Mouse (Mus musculus) CH12.LX (cell line): ENCODE results near the gene Pnmal2. TPM values are rescaled to one million over a fixed set of nuclear protein-coding genes. Genes with fewer than 3 reads are reported as not detected.

Experiments used
- DNase-seq: peaks from one replicate; pipeline ENCODE4 v3.0.0-alpha.2; 2013; ENCODE audit errors: extremely low read depth
- H3K27ac ChIP-seq: 2 replicates; pipeline ENCODE4 v1.5.1; 2012; ENCODE audit warnings: low read depth, mild to moderate bottlenecking, control low read depth, moderate library complexity; ENCODE audit not compliant: insufficient read depth
- H3K27me3 ChIP-seq: replicated peaks from 2 replicates; pipeline ENCODE3; 2012; ENCODE audit warnings: inconsistent platforms
- H3K36me3 ChIP-seq, 2 experiments: replicated peaks in 1 of 2; 2 replicates each; pipeline versions ENCODE3 to v1.6.1; 2012; ENCODE audit warnings: inconsistent platforms in 1 of 2, low read length in 1 of 2, mild to moderate bottlenecking in 1 of 2, mixed read lengths in 1 of 2, moderate library complexity in 1 of 2; ENCODE audit not compliant: control insufficient read depth in 1 of 2, insufficient read depth in 1 of 2
- H3K4me1 ChIP-seq, 2 experiments: 2 replicates each; pipeline ENCODE4 v1.6.1; 2012; ENCODE audit warnings: inconsistent platforms in 1 of 2, moderate library complexity in 1 of 2; ENCODE audit not compliant: insufficient read depth in 2 of 2, control insufficient read depth in 1 of 2
- H3K4me2 ChIP-seq: 2 replicates; pipeline ENCODE4 v1.6.1; 2012; ENCODE audit warnings: low read depth, mild to moderate bottlenecking, control low read depth; ENCODE audit not compliant: poor library complexity, insufficient read depth, severe bottlenecking
- H3K4me3 ChIP-seq, 3 experiments: fragments of 150-350 bp in 1 of 3; sonication (generic) in 1 of 3; replicated peaks in 1 of 3; 2 replicates each; pipeline versions ENCODE3 to v1.5.1; 2011 to 2012; ENCODE audit warnings: low read depth in 2 of 3, low read length in 2 of 3, mild to moderate bottlenecking in 2 of 3, moderate library complexity in 2 of 3, control low read depth in 1 of 3, improper control_type of control experiment in 1 of 3, inconsistent platforms in 1 of 3, mixed read lengths in 1 of 3; ENCODE audit not compliant: poor library complexity in 1 of 3
- H3K79me2 ChIP-seq: replicated peaks from 2 replicates; pipeline ENCODE4 v1.6.1; 2012; ENCODE audit warnings: mild to moderate bottlenecking, moderate library complexity; ENCODE audit not compliant: control insufficient read depth, poor library complexity, insufficient read depth, severe bottlenecking; ENCODE audit errors: extremely low read depth
- H3K9ac ChIP-seq: 2 replicates; pipeline ENCODE4 v1.6.1; 2012; ENCODE audit warnings: low read depth, mild to moderate bottlenecking, control low read depth, moderate library complexity; ENCODE audit not compliant: insufficient read depth
- H3K9me3 ChIP-seq: replicated peaks from 2 replicates; pipeline ENCODE3; 2012; ENCODE audit warnings: low read length, inconsistent platforms, mixed read lengths
- CHD1 ChIP-seq: IDR thresholded peaks from 2 replicates; pipeline ENCODE4 v1.6.1; 2012; ENCODE audit warnings: low read depth, low read length, improper control_type of control experiment, inconsistent platforms
- CHD2 ChIP-seq: IDR thresholded peaks from 2 replicates; pipeline ENCODE4 v1.6.1; 2011; ENCODE audit warnings: low read length, improper control_type of control experiment
- CTCF ChIP-seq, 2 experiments: IDR thresholded peaks in 1 of 2; conservative IDR thresholded peaks in 1 of 2; 2 replicates each; pipeline ENCODE4 v1.5.1; 2011 to 2012; ENCODE audit warnings: low read depth in 2 of 2, low read length in 2 of 2, improper control_type of control experiment in 1 of 2, inconsistent platforms in 1 of 2, mild to moderate bottlenecking in 1 of 2, moderate library complexity in 1 of 2
- ETS1 ChIP-seq: conservative IDR thresholded peaks from 2 replicates; pipeline ENCODE4 v1.6.1; 2012; ENCODE audit warnings: low read depth, mild to moderate bottlenecking, inconsistent platforms, low read length, improper control_type of control experiment, moderate library complexity
- GABPA ChIP-seq: IDR thresholded peaks from 2 replicates; pipeline ENCODE4 v1.6.1; 2012; ENCODE audit warnings: low read depth, low read length, improper control_type of control experiment, inconsistent platforms; ENCODE audit not compliant: insufficient replicate concordance
- JUN ChIP-seq: IDR thresholded peaks from 2 replicates; pipeline ENCODE4 v1.6.1; 2011; ENCODE audit warnings: low read depth, mild to moderate bottlenecking, low read length, improper control_type of control experiment, moderate library complexity; ENCODE audit not compliant: insufficient read depth
- MAFK ChIP-seq: IDR thresholded peaks from 2 replicates; pipeline ENCODE4 v1.6.1; 2011; ENCODE audit warnings: low read length, improper control_type of control experiment; ENCODE audit not compliant: insufficient replicate concordance
- MXI1 ChIP-seq: IDR thresholded peaks from 2 replicates; pipeline ENCODE4 v1.6.1; 2011; ENCODE audit warnings: mild to moderate bottlenecking, low read depth, low read length, improper control_type of control experiment
- POLR2AphosphoS2 ChIP-seq: IDR thresholded peaks from 2 replicates; pipeline ENCODE4 v1.6.1; 2011; ENCODE audit warnings: low read depth, low read length, improper control_type of control experiment
- RAD21 ChIP-seq: IDR thresholded peaks from 2 replicates; pipeline ENCODE4 v1.6.1; 2011; ENCODE audit warnings: low read depth, mild to moderate bottlenecking, low read length, improper control_type of control experiment, moderate library complexity
- USF1 ChIP-seq: IDR thresholded peaks from 2 replicates; pipeline ENCODE4 v1.6.1; 2014; ENCODE audit warnings: low read depth, mild to moderate bottlenecking, inconsistent platforms, low read length, improper control_type of control experiment
- ZC3H11A ChIP-seq: IDR thresholded peaks from 2 replicates; pipeline ENCODE4 v1.6.1; 2012; ENCODE audit warnings: low read depth, mild to moderate bottlenecking, inconsistent platforms, low read length, improper control_type of control experiment
- ZMIZ1 ChIP-seq: IDR thresholded peaks from 2 replicates; pipeline ENCODE4 v1.6.1; 2012; ENCODE audit warnings: low read depth, mild to moderate bottlenecking, inconsistent platforms, low read length, improper control_type of control experiment
- dilution Hi-C: fragments of 300-500 bp; cut with MboI; formaldehyde crosslinking; loops from 2 replicates; pipeline ENCODE4 v1.14.3; 2020; ENCODE audit warnings: low sequenced_read_pairs; ENCODE audit not compliant: extremely low pct_unique_long_range_greater_than_20kb, extremely low pct_ligation_motif_present
- in situ Hi-C: fragments of 300-500 bp; cut with MboI; formaldehyde crosslinking; loops from 3 replicates; pipeline ENCODE4 v1.14.3; 2019; ENCODE audit warnings: low sequenced_read_pairs, low pct_ligation_motif_present, low pct_unique_long_range_greater_than_20kb, mixed read lengths
- polyA plus RNA-seq: library from polyadenylated mRNA; unstranded; fragments of >175 nt; gene quantifications from 2 replicates; pipeline ENCODE4 v1.2.1, GENCODE M21; 2012; ENCODE audit warnings: low read depth; ENCODE audit not compliant: insufficient read length
- total RNA-seq, 2 experiments: library from RNA; depleted of rRNA; stranded (reverse); fragments of 300-350 nt in 1 of 2; fragments of >200 nt in 1 of 2; gene quantifications; 2 replicates each; pipeline ENCODE4 v1.2.3; 2012 to 2014

The Pnmal2 gene
- total and polyA plus RNA-seq, 3 experiments, result 0.09 to 0.38 TPM; not detected in 1

DNA sequence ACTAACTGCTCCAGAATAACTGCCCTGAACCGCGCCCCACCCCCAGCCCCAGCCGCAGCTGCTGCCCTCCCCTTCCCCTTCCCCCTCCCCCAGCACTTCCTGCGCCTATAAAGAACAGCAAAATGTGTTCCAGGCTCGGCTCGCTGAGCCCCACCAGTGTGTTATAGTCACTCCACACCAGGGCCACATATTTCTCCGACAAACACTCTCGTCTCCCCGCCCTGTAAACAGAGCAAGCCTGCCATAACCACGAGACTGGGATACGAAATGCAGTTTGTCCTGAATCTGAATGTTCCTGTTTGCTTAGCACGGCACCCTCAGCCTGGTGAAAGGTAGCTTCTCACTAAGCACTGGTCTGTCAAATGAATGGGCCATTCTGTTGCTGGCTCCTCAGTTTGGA lies 35.9 kb downstream of the Pnmal2 start:
- H3K79me2 ChIP-seq, result no peaks in the 10 kb centered on the region
- TF ChIP-seq CTCF (conservative IDR thresholded peaks at IDR 0.05 in 1 of 2, IDR thresholded peaks at IDR 0.05 in 1 of 2; ENCODE audit: low read depth in 2 of 2, low read length in 2 of 2) (no peak), CHD2 (peak; percentile 43; the same call in 1 of the 2 replicates)
- H3K27ac ChIP-seq, result no peak overlapping the region
- no peak overlapping the region for H3K4me3 ChIP-seq
- dilution Hi-C loops (no loop called here), in situ Hi-C loops (no loop called here)
- no peaks in the 10 kb centered on the region for H3K36me3 ChIP-seq
- no peak overlapping the region for H3K9ac ChIP-seq
- peaks cover 5 to 15% of the 10 kb centered on the region in 2 experiments; a peak in 2 of 4 replicates for H3K4me1 ChIP-seq
- DNase-seq, result peak; percentile 31
- no peaks in the 10 kb centered on the region for H3K9me3 ChIP-seq
- no peak overlapping the region; the same call in 1 of the 2 replicates for H3K4me2 ChIP-seq
- H3K27me3 ChIP-seq, result no peaks in the 10 kb centered on the region

DNA sequence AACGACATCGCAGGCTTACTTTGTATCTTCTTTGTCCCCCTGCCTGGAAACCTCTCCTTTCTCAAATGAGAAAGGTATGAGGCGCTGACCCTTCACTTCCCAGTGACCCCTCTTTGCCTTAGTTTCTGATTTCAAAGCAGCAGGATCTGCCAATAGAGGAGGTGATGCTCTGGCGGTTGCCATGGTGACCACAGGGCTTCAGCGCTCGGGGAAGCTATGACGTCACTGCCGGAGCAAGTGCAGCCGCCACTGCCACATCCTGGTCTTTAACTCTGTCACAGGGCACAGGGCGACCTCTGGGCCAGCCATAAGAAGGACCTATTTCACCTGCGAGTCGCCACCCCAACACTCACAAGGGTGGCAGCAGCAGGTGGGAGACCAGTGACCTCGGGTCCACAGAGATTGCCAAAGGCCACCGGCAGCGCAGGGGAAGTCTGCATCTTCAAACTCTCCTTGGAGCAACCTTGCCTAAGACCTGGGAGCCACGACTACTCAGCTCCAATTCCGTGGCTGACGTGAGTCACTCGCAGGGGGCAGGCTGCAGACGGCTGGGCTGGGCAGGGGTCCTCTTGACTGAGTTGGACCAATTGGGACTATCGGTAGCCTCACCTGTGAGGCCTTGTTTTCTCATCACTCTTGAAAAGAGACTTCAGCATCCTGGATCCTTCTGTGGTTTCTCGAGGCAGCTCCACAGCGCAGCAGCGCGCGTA lies 38.5 kb downstream of the Pnmal2 start, which contains the start of gene Gm42372:
Gene Gm42372 (plus strand): TSS at position 228 of the 710 bp plus-strand sequence.
- Histone ChIP-seq H3K9ac (no peak within 1 kb of the TSS), H3K4me2 (peak within 1 kb of the TSS; percentile 25; the same call in 1 of the 2 replicates), H3K9me3 (no peaks in the 10 kb centered on the region), H3K36me3 (peaks cover 0 to 4% of the 10 kb centered on the region in 2 experiments), H3K27me3 (no peaks in the 10 kb centered on the region), H3K27ac (no peak within 1 kb of the TSS), H3K4me3 (peak within 1 kb of the TSS; percentile 3 to 17 (median 10)), H3K4me1 (peaks cover 9 to 15% of the 10 kb centered on the region in 2 experiments; a peak in 3 of 4 replicates), H3K79me2 (no peaks in the 10 kb centered on the region)
- TF ChIP-seq CHD1 (no peak), ZMIZ1 (no peak), GABPA (no peak), MXI1 (peak; percentile 66; the same call in 1 of the 2 replicates), MAFK (no peak), ETS1 (no peak), USF1 (no peak), POLR2AphosphoS2 (no peak)
- in situ Hi-C loops (no loop called here), dilution Hi-C loops (no loop called here)
- DNase-seq, result peak; percentile 57

DNA sequence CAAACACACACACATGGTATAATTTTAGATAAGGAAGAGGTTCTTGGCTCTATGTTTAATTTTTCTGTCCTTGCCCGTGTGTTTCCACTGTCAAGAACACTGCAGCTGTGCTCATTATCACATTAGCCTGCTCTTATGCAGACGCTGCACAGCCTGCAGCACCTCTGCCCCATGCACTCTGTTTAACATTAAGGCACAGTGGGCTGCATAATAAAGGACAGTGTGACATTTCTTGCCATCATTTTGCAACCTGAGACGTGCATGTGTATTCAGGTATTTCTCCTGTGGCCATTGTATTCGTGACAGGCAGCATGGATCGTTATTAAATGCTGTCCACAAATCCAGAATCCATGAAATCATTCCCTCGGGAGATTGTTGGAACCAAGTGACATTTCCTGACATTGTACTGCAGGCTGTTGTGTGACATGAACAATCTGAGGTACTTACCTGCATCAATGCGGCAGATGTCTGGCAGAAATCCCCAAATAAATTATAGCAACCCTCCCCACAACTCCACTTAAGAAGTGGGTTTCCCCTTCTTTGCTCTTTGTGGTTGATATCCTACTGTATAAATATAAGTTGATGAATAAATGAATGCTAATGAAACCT lies 43.2 kb downstream of the Pnmal2 start:
- no peak overlapping the region for H3K4me2 ChIP-seq
- H3K36me3 ChIP-seq, result peaks cover 0 to 4% of the 10 kb centered on the region in 2 experiments
- H3K27me3 ChIP-seq, result no peaks in the 10 kb centered on the region
- no peak overlapping the region for H3K27ac ChIP-seq
- H3K79me2 ChIP-seq, result no peaks in the 10 kb centered on the region
- in situ Hi-C loops (no loop called here), dilution Hi-C loops (no loop called here)
- H3K4me1 ChIP-seq, result peaks cover 8 to 9% of the 10 kb centered on the region in 2 experiments
- H3K9me3 ChIP-seq, result no peaks in the 10 kb centered on the region
- H3K9ac ChIP-seq, result no peak overlapping the region
- no peak for TF ChIP-seq JUN
- no peak for TF ChIP-seq ZC3H11A
- no peak for TF ChIP-seq MXI1
- no peak for TF ChIP-seq CHD1
- TF ChIP-seq RAD21, result no peak
- no peak overlapping the region for H3K4me3 ChIP-seq
- no peak for DNase-seq
